Mouse (Mus musculus) monocyte, adult 5-6 weeks (primary cell): ENCODE data around the gene Ttll1. TPM values are rescaled to one million over a fixed set of nuclear protein-coding genes. Genes with fewer than 3 reads are reported as not detected.

Experiments used
- ATAC-seq: fragments of 153-309, 156-312 bp; replicated peaks from 2 replicates; pipeline ENCODE4 v1.8.0; 2017; ENCODE audit warnings: mild to moderate bottlenecking; ENCODE audit not compliant: low TSS enrichment, insufficient number of reproducible peaks, severe bottlenecking, poor library complexity, low FRiP score
- total RNA-seq: library from RNA; stranded (forward); fragments of 200-1000, 200-491, 200-594 nt; gene quantifications from 3 replicates; pipeline ENCODE4 v1.2.3, GENCODE M21; 2017

The Ttll1 gene
- total RNA-seq, 1 experiment from 2014 or later, result 5.0 TPM

DNA sequence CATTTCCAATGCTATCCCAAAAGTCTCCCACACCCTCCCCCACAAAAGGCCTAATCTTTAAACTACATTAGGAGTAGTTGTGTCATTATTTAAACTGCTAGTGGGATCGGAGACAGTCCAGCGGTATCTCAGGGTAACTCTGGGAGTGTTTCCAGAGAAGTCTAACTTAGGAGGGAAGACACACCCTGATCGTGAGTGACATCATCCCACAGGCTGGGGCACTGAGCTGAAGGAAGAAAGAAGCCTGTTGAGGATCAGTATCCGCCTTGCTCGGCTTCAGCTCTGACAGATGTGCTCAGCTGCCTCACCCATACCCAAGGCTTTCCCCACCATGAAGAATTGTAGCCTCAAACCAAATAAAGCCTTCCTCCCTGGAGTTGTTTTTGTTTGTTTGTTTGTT is 18.8 kb downstream of the Ttll1 start:
- ATAC-seq, result no peak

DNA sequence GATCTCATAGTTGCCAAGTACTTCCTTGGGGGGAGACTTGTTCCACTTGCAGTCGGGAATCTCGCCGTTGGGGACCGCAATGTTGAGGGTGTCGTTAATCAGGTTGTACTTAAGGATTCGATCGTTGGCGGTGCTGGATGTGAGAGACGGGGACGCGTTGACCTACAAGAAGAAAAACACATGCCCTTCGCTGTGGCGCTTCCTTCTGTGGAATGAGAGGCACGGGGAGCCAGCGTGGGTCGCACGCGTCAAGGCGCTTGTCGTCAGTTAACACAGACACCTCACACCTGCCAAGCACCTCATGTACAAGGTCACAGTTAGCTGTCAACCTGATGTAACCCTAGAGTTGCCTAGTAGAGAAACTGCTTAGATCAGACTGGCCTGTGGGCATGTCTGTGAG is 21.2 kb downstream of the Ttll1 start:
- ATAC-seq, result no peak

DNA sequence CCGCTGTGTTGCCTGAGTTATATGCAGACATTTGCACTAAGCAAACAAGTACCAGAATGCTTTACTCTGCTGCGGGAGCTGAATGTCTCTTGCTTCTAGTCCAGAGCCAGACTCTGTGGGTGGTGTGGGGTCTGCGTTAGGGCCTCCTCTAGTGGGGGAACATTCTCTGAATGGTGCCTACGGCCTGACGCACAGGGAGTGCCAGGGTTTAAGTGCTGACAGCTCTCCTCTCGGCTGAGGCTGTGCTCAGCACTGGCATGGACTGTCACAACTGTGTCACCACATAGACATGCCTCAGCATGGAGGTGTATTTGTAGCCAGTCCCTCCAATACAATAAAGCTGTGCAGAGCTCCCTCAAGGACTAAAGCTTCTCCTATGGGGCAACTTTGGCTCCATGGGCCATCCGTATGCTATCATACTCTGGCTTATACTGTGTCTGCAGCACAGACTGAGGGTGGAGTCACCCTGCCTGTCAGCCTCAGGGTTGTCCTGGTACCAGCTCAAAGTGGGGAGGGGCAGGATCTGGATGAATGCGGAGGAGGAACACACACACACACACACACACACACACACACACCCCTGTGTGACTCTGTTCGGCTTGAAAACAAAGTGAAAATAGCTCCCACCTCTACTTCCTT is 23.1 kb downstream of the Ttll1 start:
- no peak for ATAC-seq

DNA sequence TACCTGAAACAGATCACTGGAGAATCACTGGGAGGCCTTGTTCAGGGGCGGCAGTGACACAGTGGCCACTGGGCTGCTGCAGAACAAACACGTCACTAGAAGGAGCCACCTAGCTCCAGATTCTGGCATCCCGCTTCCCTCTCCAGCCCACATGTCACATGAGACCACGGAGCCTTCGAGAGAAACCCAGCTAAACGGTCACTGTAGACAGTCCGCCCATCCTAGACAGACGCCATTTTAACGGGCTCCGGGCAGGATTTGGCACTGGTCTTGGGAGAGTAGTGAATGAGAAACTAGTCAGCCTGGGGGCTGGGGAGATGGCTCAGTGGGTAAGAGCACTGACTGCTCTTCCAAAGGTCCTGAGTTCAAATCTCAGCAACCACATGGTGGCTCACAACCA is 26.4 kb downstream of the Ttll1 start:
- no peak for ATAC-seq

DNA sequence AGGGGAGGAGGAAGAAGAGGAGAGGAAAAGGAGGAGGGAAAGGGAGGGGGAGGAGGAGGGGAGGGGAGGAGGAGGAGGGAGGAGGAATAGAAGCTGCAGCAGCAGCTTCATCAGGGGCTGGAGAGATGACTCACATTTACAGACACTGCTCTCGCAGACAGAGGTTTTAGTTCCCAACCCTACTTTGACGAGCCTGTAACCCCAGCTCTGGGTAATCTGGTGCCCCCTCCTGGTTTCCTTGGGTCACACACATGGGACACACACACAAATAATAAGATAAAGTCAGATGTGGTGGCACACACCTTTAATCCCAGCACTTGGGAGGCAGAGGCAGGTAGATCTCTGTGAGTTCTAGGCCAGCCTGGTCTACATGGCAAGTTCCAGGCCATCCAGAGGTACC is 27.2 kb downstream of the Ttll1 start:
- peak; percentile 56; the same call in 1 of the 2 replicates for ATAC-seq

DNA sequence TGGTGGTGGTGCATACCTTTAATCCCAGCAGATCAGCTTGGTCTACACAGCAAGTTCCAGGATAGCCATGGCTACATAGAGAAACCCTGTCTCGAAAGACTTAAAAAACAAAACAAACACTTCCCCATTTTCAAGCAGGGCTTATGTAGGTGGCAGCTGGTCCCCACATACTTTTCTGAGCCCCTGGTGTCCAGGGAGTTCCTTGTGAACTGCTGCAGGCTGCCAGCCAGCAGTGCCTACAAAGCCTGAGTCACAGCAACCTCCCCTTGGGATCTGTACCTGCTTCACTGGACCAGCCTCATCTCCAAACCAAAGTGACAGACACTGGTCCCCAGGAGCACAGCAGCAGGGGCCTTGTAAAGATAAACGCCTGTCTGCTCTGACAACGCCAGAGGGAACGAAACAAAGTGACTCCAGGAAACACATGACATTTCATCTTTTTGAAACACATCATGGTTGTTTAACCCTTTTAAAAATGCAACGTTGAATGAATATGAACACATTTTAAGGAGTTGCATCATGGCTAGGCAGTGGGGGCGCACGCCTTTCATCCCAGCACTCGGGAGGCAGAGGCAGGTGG is 28.0 kb downstream of the Ttll1 start:
- no peak for ATAC-seq

DNA sequence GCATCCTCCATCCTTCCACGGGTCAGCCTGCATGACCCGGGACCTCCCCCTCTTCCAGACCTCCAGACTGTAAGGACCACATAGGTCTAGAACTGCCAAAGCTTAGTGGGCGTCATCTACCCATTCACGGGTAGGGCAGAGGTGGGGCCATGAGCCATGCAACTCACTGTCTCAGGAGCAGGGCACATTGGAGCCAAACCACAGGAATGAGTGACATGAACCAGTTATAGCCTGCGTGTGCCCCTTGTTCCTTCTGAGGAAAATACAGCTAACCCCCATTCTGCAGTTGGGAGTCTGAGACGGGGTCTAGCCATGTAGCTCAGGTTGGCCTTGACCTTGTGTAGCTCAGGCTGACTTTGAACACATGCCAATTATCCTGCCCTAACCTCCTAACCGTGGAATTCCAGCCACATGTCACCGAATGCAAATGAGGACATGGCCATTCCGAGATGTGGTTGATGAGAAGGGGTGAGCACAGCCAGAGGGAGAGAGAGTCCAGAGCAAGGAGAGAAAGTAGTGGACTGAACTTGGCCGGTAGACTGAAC is 29.4 kb downstream of the Ttll1 start:
- no peak for ATAC-seq

DNA sequence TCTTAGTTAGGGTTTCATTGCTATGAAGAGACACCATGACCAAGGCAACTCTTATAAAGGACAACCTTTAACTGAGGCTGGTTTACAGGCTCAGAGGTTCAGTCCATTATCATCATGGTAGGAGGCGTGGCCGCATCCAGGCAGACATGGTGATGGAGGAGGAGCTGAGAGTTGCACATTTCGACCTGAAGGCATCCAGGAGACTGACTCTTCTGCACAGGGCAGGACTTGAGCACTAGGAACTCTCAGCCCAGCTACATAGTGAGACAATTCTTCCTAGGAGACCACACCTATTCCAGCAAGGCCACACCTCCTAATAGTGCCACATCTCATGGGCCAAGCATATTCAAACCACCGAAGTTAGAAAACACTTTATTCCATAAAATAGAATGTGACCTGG is 30.9 kb downstream of the Ttll1 start:
- no peak for ATAC-seq

DNA sequence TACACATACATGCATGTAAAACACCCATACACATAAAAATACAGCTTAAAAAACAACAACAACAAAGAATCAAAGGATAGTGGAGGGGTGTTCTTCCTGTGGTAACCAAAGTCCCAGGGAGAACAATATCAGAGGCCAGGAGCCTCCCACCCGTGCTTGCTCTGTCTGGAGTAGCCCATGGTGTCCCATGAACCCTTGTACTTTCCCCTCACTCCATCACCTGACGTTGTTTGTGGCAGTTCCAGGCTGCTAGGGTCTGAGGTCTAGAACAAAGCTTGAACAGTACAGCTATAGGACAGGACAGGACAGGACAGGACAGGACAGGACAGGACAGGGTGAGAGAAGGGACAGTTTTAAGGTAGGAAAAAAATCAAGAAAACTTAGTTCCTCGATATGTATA is 32.6 kb downstream of the Ttll1 start:
- ATAC-seq, result no peak

DNA sequence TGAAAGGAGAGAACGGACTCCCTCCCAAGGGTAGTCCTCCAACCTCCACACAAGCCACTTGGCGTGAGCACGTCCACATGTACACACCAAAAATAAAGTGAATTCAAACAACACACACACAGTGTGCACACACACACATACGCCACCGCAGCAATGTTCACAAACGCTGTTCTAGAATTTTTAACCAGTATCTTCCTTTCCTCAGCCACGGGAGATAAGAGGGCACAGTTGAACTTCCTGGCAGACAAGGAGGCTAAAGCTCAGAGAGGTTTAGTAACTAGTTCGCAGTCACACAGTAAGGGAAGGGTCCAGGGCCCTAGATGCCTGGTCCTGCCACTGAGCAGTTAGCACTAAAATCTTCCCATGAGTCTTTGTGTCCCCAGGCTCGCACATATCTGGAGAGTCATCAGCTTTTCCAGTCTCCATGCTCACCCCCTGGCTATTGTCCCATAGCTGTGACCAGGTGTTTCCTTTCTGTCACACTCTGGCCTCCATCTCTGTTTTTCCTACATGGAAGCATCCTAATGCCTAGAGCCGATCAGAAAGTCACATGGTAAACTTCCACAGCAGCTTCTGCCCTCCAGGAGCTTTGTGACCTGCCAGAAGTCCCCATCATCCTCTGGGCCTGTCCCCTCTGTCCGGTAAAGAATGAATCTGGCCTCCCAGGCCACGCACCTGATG is 34.0 kb downstream of the Ttll1 start:
- ATAC-seq, result no peak

DNA sequence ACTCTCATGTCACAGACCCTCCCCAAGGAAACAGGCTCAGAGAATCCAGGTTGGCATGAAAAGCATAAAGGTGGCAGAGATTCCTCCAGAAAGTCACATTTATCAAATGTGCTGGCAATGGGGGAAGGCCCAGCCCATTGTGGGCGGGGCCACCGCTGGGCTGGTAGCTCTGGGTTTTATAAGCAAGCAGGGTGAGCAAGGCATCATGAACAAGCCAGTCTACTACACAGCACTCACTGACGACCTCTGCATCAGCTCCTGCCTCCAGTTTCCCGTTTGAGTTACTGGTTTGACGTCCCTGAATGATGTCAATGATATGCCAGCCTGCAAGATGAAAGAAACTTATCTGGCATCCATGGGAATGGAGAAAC is 36.2 kb downstream of the Ttll1 start:
- ATAC-seq, result no peak

DNA sequence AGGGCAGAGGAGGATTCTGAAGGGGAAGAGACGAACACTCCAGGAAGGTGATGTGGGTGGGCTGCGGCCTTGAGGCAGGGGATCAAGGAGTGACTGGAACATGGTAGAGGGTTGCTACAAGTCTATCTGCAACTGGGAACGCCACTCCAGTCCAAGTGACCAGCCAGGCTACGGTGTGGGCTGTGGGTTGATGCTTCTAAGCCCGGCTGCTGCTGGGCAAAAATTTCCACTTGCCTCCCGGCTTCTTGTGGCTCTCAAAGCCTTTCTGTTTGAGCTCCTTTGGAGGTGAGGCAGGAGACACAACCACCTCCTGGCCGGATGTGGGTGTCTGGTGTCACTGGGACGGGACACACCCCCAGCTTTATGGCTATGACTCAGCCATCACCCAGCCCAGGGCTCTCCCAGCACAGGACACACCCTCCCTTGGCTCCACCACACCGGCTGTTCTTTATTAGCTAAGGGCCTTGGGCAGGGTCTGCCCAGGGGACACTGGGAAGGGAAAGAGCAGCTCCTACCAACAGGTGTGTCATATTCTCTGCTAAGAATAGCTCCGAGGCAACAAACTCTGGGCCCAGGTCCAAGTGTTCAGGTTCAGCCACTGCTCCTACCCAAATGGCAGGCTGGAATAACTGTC is 36.7 kb downstream of the Ttll1 start:
- peak; percentile 89 for ATAC-seq

DNA sequence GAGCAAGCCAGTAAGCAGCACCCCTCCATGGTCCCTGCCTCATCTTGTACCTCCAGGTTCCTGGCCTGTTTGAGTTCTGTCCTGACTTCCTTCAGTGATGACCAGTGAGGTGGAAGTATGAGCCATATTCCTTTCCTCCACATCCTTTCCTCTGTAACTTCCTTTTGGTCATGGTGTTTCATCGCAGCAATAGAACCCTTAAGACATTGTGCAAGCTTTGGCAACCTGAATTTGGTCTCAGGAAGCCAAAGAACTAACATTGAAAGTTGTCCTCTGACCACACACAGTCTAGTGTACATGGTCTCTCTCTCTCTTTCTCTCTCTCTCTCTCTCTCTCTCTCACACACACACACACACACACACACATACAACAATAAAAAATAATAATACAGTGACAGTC is 37.4 kb downstream of the Ttll1 start:
- no peak for ATAC-seq

DNA sequence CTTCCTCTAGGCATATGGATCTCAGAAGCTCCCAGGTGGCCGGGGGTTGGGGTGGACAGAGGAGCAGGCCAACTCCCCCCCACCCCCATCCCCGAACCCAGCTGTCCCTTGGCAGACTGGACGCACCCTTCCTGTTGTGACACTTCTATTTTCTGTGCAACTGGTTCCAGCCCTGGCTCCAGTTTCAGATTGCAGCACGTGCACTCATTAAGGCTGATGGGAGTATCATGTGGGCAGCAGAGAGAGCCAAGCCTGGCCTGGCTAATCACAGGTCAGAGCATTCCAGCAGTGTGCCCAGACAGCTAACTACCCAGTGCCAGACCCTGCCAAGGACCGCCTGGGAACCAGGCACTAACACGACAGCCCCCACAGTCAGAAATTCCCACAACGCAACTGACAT is 39.2 kb downstream of the Ttll1 start:
- ATAC-seq, result no peak

DNA sequence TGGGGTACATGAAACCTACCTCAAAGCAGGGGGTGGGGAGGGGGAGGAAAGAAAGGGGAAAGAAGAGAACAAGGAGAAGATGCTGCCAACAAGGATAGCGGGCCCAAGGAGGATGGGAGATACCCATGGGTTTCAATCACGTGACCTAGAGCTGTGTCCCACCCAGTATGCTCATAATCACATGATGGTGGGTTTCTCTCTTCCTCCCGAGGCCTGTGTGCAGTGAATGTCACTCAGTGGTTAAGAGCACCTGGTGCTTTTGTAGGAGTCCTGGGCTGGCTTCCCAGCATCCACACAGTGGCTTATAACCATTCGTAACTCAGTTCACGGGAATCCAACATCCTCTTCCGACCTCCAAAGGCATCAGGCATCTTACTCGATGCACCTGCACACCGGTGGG is 40.2 kb downstream of the Ttll1 start:
- ATAC-seq, result no peak

DNA sequence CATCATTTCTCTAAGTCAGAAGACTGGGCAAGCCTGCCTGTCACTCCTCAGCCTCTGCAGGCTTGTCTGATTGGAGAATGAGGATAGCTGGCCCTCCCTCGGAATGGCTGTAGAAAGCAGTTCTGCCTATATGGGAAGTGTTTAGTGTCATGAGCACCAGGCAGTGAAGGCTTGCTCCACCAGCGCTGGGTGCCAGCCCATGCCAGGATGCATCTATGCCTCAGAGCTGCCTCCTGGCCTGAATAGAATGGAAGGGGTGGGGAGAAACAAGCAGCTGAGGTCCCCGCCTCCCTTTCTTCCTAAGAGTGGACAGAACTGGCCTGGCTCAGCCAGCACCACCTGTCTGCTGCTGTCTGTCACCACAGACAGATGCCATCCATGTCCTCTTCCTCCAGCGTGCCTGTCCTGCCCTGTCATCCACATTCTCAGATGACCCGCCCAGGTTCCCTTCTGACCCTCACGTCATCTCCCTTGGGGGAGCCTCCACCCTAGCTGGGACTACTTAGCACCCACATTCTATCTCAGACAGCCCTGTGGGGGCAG is 41.3 kb downstream of the Ttll1 start:
- ATAC-seq, result no peak

DNA sequence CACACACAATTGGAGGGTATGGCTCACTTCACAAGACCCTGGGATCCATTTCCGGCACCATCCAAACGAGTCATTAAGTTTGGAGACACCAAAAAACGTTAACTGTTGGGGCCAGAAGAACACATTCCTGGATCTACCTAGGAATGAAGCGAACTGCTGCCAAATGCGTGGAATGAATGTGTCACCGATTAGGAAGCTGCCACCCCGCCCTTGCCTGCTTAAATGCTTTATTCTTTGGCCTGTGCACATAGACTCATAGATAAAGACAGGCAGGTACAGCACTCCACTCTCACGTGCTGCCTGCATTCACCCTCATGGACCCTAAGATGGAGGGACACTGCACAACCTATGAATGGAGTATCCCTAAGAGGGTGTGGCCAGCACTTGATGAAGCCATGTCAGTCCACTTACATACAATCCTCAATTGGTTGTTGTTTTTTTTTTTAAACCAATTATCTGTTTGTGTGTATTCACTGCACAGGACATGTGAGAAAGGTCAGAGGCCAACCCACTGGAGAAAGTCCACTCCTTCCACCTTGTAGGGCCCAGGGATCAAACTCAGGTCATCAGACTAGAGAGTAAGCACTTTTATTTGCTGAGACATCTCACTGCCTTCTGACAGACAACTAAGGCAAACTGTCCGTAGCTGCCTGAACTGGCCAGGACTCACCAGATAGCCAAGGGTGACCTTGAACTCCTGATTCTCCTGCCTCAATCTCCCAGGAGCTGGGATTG is 43.3 kb downstream of the Ttll1 start:
- no peak for ATAC-seq

DNA sequence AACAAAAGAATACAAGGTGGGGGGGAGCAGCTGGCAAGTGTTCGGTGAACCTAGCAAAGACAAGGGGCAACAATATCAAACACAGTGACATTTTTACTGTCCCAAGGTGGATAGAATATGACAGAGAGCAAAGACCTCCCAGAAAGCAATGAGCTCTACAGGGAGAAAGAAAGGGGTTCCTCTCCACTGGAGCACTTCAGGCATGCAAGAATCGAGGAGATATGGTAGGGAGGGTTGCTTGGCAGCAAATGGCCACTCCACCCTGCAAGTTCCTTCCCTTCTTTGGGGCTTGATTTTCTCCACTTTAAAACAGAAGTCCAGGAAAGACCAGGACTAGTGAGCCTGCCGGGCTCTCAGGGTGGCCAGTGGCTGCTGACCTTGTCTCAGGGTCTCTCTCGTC is 44.4 kb downstream of the Ttll1 start:
- ATAC-seq, result no peak
